In the genomic region with DNA sequence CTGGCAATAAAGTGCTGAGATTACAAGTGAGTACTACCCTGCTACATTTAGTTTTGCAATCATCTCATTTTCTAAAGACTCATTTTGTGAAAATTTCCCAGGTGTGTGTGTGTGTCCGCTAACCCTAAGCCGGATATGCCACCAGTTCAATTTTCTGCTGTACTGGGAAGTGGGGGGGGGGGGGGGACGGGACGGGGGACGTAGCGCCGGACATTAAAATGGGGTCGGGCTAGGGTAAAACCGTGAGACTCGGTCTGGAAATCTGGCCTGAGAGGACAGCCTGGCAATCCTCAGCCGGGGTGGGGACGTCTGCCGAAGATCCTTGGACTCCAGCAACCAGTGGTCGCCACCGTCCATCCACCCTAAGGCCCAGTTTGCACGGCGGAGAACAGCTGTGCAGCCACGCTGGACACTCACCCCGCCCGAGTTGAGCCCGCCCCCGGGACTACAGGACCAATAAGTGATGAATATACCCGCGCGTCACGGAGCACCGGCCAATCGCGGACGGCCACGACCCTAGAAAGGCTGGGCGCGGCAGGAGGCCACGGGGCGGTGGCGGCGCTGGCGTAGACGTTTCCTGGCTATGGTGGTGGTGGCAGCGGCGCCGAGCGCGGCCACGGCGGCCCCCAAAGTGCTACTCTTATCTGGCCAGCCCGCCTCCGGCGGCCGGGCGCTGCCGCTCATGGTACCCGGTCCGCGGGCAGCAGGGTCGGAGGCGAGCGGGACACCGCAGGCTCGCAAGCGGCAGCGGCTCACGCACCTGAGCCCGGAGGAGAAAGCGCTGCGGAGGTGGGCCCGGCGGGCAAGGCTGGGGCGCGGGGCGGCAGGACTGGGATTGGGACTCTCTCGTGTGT, we compare ENCODE assay signal across 7 mouse cellular contexts. TPM values are rescaled to one million over a fixed set of nuclear protein-coding genes. Genes with fewer than 3 reads are reported as not detected.
DNase-seq lines count a peak whose midpoint lies in the region; ATAC-seq lines count a peak whose summit lies in the region.

A gene (plus strand): TSS at position 248 of the 854 bp plus-strand sequence.

- peak within 1 kb of the TSS; percentile 100 for H3K9ac ChIP-seq in intestine, embryonic 16.5 days (ENCODE audit: low read depth, low read length)
- peak within 1 kb of the TSS; percentile 94 for H3K9ac ChIP-seq in midbrain, embryonic 11.5 days (ENCODE audit: low read length)

- H3K4me3 ChIP-seq in intestine, embryonic 16.5 days (ENCODE audit: low read length), result peak within 1 kb of the TSS; percentile 97
- peak within 1 kb of the TSS; percentile 86 for H3K4me3 ChIP-seq in midbrain, embryonic 11.5 days (ENCODE audit: low read depth, low read length)

- no peaks in the 10 kb centered on the region for H3K9me3 ChIP-seq in intestine, embryonic 16.5 days (ENCODE audit: control insufficient read depth, low read length)
- H3K9me3 ChIP-seq in midbrain, embryonic 11.5 days (ENCODE audit: control insufficient read depth, low read length), result no peaks in the 10 kb centered on the region

- H3K27me3 ChIP-seq in intestine, embryonic 16.5 days (replicated peaks; ENCODE audit: control insufficient read depth, insufficient read depth, low read length), result no peaks in the 10 kb centered on the region
- no peaks in the 10 kb centered on the region for H3K27me3 ChIP-seq in midbrain, embryonic 11.5 days (ENCODE audit: control insufficient read depth, insufficient read depth, low read length)

- peaks cover 25% of the 10 kb centered on the region for H3K36me3 ChIP-seq in intestine, embryonic 16.5 days (ENCODE audit: control insufficient read depth, insufficient read depth, low read length)
- H3K36me3 ChIP-seq in midbrain, embryonic 11.5 days (ENCODE audit: control insufficient read depth, insufficient read depth, low read length), result peaks cover 10% of the 10 kb centered on the region; the same call in 1 of the 2 replicates

- under 1% methylated on average over 72 of the region's 72 CpGs for WGBS in intestine, embryonic 16.5 days
- under 1% methylated on average over 72 of the region's 72 CpGs for WGBS in midbrain, embryonic 11.5 days

- H3K4me1 ChIP-seq in intestine, embryonic 16.5 days (ENCODE audit: control insufficient read depth, insufficient read depth, low read length), result peaks cover 25% of the 10 kb centered on the region
- H3K4me1 ChIP-seq in midbrain, embryonic 11.5 days (ENCODE audit: control insufficient read depth, insufficient read depth, low read length), result peaks cover 7% of the 10 kb centered on the region; the same call in 1 of the 2 replicates

- H3K4me2 ChIP-seq in intestine, embryonic 16.5 days (ENCODE audit: low read depth, low read length), result peak within 1 kb of the TSS; percentile 65
- H3K4me2 ChIP-seq in midbrain, embryonic 11.5 days, result peak within 1 kb of the TSS; percentile 75

- peak within 1 kb of the TSS; percentile 99 for H3K27ac ChIP-seq in intestine, embryonic 16.5 days (ENCODE audit: low read length)
- H3K27ac ChIP-seq in midbrain, embryonic 11.5 days (ENCODE audit: low read depth, low read length), result peak within 1 kb of the TSS; percentile 65

- intact Hi-C loops in gastrocnemius, postnatal 36 days (cut with DNase I), result no loop called here
- intact Hi-C loops in left cerebral cortex, postnatal 36 days (cut with DNase I), result loop anchor here (2.0 kb wide), 2 partner anchors 22 to 36 kb away; a partner anchor contains a TSS

- DNase-seq in adrenal gland, adult 18-20 months (ENCODE audit: low spot score in 2 of 2), result peak; percentile 98
- peak; percentile 97 for DNase-seq in embryo, embryonic 11 days
- peak; percentile 98 for DNase-seq in gastrocnemius, postnatal 36 days
- peak; percentile 98 for DNase-seq in left cerebral cortex, postnatal 36 days (ENCODE audit: low spot score in 2 of 2)
- DNase-seq in midbrain, embryonic 11.5 days (ENCODE audit: low spot score, missing footprints), result peak; percentile 99
- peak; percentile 95 for DNase-seq in skeletal muscle tissue, adult 2 months (ENCODE audit: low read depth, low spot score)

- ATAC-seq in intestine, embryonic 16.5 days, result peak; percentile 97
- ATAC-seq in midbrain, embryonic 11.5 days (ENCODE audit: low FRiP score), result peak; percentile 98

RNA-seq across cellular contexts. Expression of the gene that starts here (rescaled TPM):
- total RNA-seq in adrenal gland, adult 18-20 months (2021), result 100 to 1,000 TPM; 144 to 206 TPM
- 10 to 100 TPM; 49.4 to 66.7 TPM for total RNA-seq in gastrocnemius, postnatal 36 days (2021)
- 222 and 249 TPM in 2 replicates for polyA plus RNA-seq in intestine, embryonic 16.5 days (2015; fragmentation: Nextera tagmentation; extraction: Ambion mirVana)
- 100 to 1,000 TPM in 1 of 2 experiments, 10 to 100 TPM in 1; 88.6 to 102 TPM for total RNA-seq in left cerebral cortex, postnatal 36 days (2021)
- polyA plus RNA-seq in midbrain, embryonic 11.5 days (2014; fragmentation: Nextera tagmentation; extraction: Ambion mirVana), result 126 and 133 TPM in 2 replicates

Comparison
In these comparisons a context has a peak if more than half of its experiments do, and no peak if none do; other contexts are left out.
1. Peak in every context shown above with its lines: DNase-seq, ATAC-seq, H3K4me3 ChIP-seq and H3K27ac ChIP-seq.